Mouse (Mus musculus): Measurements from ENCODE around the gene Cckar.
"Not testable (repeated sequence)": the region's sequence is repeated elsewhere in the genome, so short reads cannot be mapped to it uniquely, and the experiment has no call there.

Cckar gene

DNA sequence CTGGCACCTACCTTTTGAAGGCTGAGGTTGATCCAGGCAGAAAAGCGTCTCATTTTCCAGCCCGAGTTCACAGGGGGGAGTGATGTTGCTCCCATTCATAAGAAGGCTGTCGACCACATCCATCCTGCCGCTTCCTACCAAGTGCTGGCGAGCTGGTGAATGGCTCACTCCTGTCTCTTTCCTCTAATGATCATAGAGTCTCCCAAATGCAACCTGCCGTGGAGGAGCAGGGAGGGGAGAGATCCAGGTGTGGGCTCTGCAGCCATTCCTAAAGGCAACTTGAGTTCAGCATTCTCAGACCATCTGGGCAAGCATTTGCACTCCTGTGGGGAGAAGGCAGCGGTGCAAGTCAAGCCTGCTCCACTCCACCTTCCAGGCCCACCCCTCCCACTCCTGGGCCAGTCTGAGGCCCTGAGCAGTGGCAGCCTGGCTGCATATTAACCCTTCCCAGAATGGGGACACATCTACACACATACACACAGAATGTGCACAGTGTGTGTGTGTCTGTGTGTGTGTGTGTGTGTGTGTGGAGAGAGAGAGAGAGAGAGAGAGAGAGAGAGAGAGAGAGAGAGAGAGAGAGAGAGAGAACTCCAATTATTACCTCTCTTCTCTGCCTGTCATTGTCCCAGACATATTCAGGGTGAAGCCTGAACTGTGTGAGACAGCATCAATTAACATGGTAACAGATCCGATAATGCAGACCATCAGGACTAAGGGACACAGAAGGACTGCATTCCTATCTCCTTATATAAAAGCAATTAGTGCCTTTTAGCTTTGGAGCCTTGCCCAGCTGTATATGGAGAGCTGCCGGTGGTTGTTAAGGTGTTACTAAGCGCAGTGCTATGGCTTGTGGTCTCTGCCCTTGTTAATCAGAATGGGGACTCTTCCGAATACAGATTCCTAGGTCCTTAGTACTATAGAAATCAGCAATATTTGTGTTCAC is at the start of gene Cckar:
Cckar (minus strand) TSS at position 471 of the 943 bp plus-strand sequence.
- DNase-seq: peak; percentile 19

DNA sequence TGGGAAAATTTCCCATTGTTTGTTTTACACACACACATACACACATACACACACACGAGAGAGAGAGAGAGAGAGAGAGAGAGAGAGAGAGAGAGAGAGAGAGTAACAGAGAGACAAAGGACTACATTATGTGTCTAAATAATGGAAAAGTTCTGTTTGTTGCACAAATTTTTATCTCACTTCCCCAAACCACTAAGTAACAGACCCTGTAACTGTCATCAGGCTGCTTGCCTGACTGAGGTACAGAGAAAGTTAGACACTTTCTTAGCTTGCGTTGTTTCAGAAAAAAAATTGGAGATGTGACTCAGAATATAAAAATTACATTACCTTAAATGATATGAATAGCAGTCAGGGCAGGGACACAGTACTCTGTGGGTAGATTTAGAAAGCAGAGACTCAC is 36.6 kb upstream of the Cckar start:
- DNase-seq: no peak

DNA sequence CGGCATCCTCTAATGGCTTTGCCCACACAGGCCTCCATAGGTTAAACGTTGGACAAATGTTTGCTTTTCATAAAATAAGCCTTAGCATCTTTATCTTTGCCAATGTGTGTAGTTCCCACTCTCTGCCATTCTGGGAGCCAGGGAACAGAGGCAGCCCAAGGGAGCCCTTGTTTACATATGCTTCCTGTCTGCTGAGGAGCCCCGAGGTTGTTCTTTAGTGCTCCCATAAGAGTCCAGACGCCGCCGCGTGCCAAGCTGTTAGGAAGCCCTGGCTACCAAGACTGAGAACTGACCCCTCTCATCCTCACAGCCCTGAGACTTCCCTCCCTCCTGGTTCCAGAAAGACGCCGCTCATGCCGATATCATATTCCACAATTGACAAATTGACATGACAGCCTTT is 25.4 kb upstream of the Cckar start:
- DNase-seq: no peak

DNA sequence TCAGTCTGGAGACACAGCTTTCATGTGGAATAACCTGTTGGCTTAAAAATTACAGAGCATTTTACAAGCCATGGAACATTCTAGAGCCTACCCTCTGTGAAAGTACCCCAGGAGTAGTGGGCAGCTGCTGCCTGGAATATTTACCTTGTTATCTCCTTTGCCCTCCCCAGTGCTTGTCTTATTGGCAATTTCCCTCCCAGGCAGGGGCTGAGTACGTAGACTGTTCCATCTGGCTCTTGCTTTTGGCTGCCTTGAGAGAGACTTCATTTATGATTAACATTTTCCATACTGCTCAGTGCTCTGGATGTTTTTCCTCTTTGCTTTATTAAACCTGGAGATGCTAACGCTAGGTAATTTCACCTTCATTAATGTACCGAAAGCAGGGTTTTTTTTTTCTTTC is 20.1 kb upstream of the Cckar start:
- no peak for DNase-seq

DNA sequence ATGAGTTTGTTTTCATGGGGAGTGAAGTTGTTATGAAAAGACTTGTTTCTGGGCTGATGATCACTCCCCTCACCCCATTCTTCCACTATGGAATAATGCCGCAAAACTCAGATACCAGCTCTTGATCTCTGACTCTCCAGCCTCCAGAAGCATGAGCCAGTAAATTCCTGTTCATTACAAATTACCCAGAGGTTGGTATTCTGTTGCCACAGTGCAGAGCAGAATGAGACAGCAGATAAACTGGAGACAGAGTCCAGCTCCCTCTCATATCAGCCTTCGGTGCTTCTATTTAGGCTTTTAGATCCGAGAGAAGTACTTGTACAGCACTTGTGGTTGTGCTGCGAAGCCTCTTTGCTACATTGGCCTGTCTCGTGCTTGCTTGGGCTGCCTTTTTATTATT is 18.5 kb upstream of the Cckar start:
- DNase-seq: no peak

DNA sequence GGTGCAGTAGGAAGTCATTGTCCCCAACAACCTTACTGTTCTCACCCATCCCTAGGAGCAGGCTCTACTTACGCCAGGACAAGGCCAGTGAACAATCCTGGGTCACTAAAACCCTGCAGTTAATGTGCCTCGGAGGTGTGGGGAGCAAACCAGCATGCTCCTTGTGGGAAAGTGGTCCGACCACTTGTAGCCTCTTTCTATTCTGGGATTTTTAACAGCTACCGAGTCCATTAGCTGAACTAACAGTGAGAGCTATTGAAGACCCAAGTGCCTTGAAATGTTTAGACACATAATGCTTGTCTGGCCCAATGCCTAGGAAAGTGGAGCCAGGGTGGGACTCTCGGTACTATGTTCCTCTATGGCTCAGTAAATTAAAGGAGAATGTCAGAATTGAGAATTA is 9.0 kb upstream of the Cckar start:
- DNase-seq: peak; percentile 46

DNA sequence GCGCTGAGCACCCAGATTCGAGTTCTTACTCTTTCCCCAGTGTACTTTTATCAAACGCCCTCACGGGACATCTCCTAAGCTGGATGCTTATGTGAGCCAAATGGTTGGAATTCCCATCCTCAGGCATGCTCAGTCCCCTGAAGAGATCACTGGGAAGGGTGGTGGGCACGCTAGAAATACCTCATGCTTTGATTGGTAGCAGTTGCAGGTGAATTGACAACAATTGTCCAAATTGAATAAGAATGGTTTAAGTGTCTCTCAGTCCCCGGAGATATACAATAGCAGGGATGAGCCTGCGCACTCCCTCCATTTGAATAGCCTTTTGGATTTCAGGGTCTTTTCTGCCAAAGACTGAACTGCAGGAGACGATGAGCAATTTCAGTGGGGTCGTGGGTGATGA is 3.8 kb upstream of the Cckar start:
- no peak for DNase-seq

DNA sequence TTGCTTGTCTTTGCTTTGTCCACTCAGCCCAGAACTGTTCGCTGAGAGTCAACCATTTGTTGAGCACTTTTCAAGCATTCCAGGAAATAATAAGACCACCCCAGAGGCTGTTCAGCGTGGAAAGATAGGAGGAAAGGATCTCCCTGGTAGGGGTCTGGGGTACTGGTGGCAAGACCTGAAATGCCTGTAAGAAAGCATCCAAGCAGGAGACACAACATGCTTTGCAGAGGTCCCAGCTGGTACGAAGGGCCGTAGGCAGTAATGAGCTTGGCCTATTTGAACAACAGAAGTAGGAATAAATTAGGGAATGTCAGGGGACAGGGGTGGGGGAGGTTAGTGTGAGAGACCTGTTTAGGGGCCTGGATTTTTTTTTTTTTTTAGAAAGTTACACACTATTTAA is 686 bp upstream of the Cckar start:
- DNase-seq: no peak

DNA sequence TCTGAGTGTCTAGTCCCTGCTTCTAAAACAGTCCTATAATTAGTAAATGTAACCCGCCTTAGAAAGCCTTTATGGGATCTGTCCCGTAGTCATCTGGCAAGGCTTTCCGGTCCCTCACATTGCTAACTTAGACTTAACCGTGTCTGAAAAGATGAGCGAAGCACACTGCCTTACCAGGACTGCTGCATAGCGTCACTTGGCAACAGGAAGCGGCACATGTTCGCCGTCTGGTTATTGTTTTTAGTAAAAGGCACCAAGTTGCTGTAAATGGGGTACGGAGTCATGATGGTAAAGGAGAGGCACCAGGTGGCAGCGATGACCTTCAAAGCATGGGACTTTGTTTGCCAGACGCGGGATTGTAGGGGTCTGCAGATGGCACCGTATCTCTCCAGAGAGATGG is 4.8 kb downstream of the Cckar start:
- no peak for DNase-seq

DNA sequence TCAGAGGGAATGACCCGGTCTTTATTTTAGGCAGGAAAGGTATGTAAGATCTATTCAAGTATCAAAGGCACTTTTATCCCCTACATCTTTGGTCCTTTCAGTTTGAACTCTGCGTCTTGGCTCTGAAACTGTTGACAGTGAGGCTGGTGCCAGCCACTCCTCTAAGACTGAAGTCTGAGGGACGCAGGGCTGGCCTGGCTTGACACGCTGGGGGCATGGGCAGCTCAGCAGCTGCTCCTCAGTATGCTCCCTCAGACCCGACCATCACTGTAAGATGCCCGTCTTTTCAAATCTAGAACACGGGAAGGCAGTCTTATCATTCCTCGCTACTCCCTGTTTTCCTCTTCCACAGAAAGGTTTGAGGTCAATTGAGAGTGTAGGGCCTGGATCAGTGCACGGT is 9.7 kb downstream of the Cckar start:
- DNase-seq: no peak

DNA sequence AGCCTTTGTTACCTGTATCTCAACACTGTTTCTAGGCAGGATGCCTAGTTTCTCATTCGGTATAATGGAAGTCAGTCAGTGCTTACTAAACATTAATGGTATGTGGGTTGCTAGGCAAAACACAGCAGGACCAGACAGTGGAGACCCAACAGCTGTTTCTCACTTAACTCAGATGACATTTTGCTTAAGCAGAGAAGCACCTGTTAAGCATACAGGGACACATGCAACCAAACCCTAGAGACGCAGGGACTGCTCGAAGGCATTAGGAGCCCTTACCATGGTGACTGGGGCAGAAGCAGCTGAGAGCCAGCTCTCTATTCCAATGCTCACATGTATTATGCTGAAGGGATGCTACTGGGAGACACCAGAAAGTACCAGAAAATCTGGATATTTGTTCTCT is 10.8 kb downstream of the Cckar start:
- DNase-seq: no peak

DNA sequence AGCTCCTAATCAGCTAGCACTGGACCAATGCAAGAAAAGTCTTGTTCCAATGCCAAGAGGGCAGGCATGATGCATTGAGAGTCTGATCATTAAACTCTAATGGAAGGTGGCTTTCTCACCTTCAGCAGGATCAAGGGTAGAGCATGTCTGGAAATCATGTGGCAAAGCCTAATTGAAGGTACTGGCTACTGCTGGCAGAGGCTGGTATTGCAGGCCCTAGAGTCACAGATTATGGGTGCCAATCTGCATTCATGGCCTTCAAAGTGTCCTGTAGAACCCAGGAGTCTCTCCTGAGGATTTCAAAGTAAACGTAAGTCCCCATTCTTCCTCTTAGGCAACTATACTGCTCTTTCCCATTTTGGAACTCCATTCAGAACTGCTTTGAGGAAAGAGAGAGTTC is 14.8 kb downstream of the Cckar start:
- DNase-seq: no peak

DNA sequence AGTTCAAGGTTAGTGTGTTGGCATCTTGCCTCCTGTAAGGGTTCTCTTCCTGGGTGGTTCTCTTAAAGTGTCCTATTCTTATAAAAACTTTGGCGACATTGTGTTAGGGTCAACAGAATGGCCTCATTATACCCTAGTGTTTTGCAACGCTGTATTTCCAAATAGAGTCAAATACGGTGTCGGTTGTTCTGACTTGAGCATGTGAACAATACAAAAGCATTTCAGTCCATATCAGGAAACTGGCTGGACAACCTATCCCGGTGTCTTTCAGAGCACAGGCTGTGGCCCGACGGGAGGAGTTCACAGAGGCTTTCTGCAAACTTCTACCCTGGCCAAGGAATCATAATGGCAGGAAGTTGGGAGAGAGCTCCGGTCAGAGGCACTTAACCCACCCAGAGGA is 15.4 kb downstream of the Cckar start:
- no peak for DNase-seq

DNA sequence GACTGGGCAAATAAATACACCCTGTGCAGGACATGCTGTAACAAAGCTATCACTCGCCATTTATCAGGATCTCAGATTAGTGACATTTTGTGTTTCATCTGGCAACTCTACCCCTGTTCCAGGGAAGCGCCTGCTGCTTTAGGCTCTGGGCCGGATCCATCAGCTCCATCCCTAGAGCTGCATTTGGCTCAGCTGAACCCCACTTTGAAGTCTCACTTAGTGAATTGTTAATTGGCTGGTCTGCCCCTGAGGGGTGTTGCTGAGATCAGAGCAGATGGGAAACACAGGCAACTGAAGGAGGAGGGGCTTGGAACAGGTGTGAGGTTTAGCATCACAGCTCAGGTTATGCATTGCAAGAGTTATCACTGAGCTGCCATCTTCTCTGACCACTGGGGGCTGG is 15.9 kb downstream of the Cckar start:
- DNase-seq: no peak

DNA sequence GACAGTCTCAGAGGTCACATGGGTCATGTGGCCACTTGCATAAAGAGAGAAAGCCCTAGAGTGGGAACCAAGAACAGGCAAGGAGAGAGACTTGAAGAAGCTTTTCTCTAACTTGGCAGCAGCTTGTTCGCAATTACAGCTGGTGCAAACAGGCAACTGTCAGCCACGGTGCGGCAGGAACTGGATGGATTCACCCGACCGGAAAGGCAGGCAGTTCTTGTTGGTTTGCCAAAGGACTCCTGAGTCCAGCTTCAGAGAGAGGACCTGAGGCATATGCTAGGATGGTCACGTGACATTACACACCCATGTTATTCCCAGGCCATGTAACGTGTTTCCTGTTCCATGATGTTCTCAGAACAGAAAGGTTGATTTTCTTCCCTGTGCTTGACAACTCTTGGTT is 19.2 kb downstream of the Cckar start:
- no peak for DNase-seq

DNA sequence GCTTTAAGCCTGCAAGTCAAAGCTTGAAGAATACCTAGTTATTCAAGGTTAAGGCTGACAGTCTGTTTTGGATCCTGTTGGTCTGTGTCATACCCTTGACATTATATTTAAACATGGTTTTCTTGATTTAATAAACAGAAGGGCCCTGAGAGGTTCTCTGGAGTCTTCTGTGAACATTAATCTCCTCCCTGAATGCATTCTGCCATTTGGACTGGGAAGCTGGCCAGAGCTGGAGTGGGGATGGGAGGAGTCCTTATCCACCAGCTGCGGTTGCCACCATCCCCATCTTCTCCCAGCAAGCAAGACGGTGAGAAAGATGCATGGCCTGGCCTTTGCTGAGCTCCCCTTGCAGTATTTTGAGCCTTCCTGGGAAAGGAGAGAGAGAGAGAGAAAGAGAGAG is 21.1 kb downstream of the Cckar start:
- no peak for DNase-seq

DNA sequence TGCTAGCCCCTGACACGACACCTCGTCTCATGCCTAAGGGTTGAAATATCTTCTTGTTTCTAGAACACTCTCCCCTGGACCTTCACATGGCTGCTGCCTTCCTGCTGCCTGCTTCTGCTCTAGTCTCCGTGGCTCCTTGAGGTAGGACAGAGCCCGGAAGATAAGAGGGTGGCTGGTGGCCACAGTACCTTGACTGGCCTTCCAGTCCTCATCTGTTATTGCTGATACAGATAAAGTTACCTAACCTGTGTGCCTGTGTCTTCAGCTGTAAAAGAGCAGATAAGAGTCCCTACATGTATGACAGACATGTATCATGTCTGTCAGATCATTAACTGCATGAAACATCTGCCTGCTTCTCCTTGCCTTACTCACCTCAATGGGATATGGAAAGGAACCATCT is 21.9 kb downstream of the Cckar start:
- no peak for DNase-seq

DNA sequence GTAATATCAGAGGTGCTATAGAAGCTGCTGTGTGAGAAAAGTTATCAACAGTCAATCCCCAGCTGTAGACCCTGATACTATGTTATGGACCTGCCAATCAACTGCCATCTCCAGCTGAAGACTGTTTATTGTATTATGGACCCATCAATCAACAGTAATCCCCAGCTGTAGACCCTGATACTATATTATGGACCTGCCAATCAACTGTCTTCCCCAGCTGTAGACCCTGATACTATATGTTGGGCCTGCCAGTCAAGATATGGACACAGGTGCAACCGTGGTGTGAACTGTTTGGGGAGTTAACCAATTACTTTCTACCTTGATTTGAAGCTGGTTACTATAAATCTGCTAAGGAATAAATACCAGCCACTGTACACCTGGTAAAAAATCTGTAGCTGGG is 23.1 kb downstream of the Cckar start:
- DNase-seq: no peak

DNA sequence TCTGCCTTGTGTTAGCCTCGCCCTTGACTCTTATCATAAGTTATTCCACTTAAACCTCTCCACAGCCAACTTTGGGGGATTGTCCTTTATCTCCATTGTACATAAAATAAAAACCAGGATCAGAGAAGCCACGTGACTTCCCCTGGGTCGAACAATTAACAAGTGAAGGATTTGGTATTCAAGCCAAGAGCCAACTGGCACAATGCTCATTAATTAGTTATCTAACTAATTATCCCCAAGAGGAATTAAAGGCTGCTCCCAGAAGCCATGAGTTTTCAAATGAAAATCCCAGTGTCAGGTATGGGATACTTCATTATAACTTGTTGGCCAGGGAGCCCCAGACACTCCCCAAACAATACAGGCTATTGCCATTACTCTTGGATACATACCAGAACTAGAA is 23.6 kb downstream of the Cckar start:
- no peak for DNase-seq

DNA sequence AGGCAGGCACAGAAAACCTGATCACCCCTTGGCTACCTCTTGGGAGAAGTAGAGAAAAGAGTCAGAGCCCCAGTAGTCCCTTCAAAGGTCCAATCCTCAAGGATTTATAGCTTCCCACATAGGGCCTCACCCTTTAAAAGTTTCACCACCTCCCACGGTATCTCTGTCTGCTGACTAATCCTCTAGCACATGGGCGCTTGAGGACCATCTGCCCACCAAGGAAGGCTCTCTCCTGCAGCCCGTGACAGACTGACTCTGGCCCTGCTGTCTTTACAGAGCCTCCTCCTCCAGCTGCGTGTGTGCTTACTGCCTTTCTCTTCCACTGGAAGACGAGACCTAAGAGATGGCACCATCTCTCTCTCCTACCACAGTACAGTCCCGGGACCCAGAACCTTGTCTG is 27.9 kb downstream of the Cckar start:
- no peak for DNase-seq

DNA sequence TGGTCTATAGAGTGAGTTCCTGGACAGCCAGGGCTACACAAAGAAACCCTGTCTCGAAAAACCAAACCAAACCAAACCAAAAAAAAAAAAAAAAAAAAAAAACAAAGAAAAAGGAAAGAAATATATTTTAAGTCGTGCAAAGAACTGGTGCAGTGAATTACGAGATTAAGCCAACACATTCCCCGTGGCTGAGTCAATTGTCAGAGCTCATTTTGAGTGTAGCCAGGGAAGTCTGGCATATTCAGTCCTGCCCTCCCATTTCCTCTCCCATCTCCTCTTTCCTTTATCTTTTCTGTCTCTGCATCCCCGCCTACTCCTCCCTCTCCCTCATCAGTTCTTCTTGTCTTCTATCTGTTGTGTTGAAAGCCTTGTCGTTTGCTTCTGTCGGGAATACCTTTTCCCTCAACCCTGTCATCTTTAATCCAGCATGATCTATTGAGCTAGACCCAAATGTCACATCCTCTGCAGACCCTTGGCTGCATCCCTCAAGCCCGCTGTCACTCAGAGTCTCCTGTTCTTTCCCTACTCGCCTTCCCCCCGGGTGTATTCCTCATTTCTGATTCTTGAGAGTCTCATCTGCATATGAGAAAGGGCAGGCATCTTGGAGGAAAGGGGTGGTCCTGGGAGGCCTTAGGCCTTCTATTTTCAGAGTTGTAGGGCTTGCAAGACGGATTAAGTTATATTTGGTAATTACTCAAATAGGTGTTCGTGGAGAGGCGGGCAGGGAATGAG is 29.3 kb downstream of the Cckar start:
- no peak for DNase-seq

DNA sequence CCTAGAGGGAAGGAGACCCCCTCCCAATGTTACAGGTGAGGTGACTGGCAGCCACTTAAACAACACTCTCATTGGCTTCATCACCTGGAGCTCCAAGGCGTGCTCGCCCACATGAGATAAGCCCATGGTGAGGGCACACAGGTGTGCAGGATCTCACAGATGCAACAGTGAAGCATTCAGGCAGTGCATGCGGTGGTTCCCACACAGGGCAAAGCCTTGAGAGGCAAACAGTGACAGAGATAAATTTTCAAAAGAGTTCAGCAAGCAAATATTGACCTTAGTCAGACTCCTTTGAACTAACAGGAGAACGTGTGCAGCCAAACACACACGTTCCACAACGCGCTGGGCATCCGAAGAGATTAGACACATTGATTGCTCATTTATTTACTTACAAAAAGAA is 30.8 kb downstream of the Cckar start:
- no peak for DNase-seq

DNA sequence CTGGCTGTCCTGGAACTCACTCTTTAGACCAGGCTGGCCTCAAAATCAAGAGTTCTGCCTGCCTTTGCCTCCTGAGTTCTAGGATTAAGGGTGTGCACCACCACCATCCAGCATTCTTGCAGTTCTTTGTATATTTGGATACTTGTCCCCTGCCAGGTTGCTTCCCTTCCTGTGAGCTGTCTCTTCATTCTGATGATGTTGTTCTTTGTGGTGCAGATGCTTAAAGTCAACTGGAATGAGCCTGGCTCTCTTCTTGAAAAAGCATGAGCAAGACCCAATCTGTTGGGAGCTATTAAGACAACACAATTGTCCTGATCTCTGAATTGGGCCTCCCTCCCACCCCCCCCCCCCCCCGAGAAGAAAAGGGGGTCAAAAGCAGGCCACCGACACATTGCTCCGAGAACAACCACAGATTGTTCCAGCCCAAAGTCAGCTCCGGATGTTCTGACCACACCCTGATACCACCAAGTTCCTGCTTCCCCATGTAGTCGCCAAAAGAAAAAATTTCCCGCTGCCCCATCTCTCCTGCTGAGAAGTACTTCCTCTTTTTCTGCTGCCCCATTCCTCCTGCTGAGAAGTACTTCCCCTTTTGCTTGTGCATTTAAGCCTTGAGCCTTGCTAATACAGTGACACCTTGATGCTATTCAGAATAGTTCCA is 33.9 kb downstream of the Cckar start:
- not testable (repeated sequence) for DNase-seq

DNA sequence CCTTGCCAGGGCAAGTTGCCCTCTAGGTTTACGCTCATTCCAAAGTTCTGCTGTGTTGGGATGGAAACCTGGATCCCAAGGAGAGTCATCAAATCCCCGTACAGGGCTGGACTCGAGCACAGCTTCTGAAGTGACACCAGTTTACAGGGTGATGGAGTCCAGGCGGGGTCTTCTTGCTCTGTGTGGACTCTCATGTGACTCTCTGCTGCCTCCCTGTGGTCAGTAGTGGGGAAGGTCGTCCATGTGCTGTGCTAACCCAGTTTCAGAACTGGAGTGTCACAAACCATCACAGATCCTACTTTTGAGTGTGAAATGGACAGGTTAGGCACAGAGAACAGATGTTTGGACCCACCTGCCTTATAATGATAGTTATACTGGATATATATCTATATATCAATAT is 35.2 kb downstream of the Cckar start:
- DNase-seq: peak; percentile 82

All from lung, postnatal 14 days (tissue).